In genomic region chr8:60983688-60984079, GRCm38 (mm10) we compare ENCODE assay signal across 8 mouse cellular contexts. TPM values are rescaled to one million over a fixed set of nuclear protein-coding genes. Genes with fewer than 3 reads are reported as not detected.
DNase-seq lines count a peak whose midpoint lies in the region; ATAC-seq and TF ChIP-seq lines count a peak whose summit lies in the region.

No protein-coding gene starts in this region.

- peak overlapping the region; percentile 99 for H3K4me3 ChIP-seq in bone marrow, adult 2 months (replicated peaks; ENCODE audit: control insufficient read depth, low read depth, low read length)
- peak overlapping the region; percentile 69 for H3K4me3 ChIP-seq in embryonic fibroblast, embryonic 13.5 days (ENCODE audit: insufficient read depth, low read length)
- peak overlapping the region; percentile 80 for H3K4me3 ChIP-seq in limb, embryonic 13.5 days
- peak overlapping the region; percentile 79 for H3K4me3 ChIP-seq in midbrain, embryonic 14.5 days (replicated peaks; ENCODE audit: low read depth, low read length)

- H3K27ac ChIP-seq in bone marrow, adult 2 months (ENCODE audit: control insufficient read depth, insufficient read depth, low read depth, low read length, poor library complexity): peak overlapping the region; percentile 96
- H3K27ac ChIP-seq in embryonic fibroblast, embryonic 13.5 days (ENCODE audit: insufficient read depth, low read length): no peak overlapping the region
- H3K27ac ChIP-seq in limb, embryonic 13.5 days: peak overlapping the region; percentile 67; the same call in 1 of the 2 replicates
- H3K27ac ChIP-seq in midbrain, embryonic 14.5 days (replicated peaks; ENCODE audit: low read depth, low read length): peak overlapping the region; percentile 86

- peak; percentile 41; the same call in 1 of the 2 replicates for ATAC-seq in limb, embryonic 13.5 days (ENCODE audit: low FRiP score, low read depth)
- peak; percentile 72 for ATAC-seq in midbrain, embryonic 14.5 days (ENCODE audit: low FRiP score, low TSS enrichment)

- H3K9ac ChIP-seq in limb, embryonic 13.5 days: peak overlapping the region; percentile 67
- H3K9ac ChIP-seq in midbrain, embryonic 14.5 days (replicated peaks; ENCODE audit: low read length): peak overlapping the region; percentile 80

- TF ChIP-seq CTCF in bone marrow, adult 2 months (IDR thresholded peaks at IDR 0.05; ENCODE audit: control insufficient read depth, insufficient read depth, low read length): peak; percentile 51
- TF ChIP-seq CTCF in embryonic fibroblast, embryonic 13.5 days (IDR thresholded peaks at IDR 0.05; ENCODE audit: borderline replicate concordance, insufficient read depth, low read length): peak; percentile 33; the same call in 1 of the 2 replicates

- H3K4me2 ChIP-seq in limb, embryonic 13.5 days (replicated peaks): peak overlapping the region; percentile 86
- H3K4me2 ChIP-seq in midbrain, embryonic 14.5 days (ENCODE audit: low read length): peak overlapping the region; percentile 96

- H3K4me1 ChIP-seq in bone marrow, adult 2 months (ENCODE audit: control insufficient read depth, insufficient read depth, low read length): no peaks in the 10 kb centered on the region
- H3K4me1 ChIP-seq in embryonic fibroblast, embryonic 13.5 days (ENCODE audit: control insufficient read depth, insufficient read depth, low read length): no peaks in the 10 kb centered on the region; the same call in 1 of the 2 replicates
- H3K4me1 ChIP-seq in limb, embryonic 13.5 days: peaks cover 15% of the 10 kb centered on the region
- H3K4me1 ChIP-seq in midbrain, embryonic 14.5 days (ENCODE audit: control insufficient read depth, insufficient read depth, low read length): peaks cover 16% of the 10 kb centered on the region; the same call in 1 of the 2 replicates

- WGBS in bone marrow, adult 2 months: 5% methylated on average over 9 of the region's 9 CpGs
- WGBS in limb, embryonic 13.5 days: 15% methylated on average over 9 of the region's 9 CpGs
- 8% methylated on average over 9 of the region's 9 CpGs for WGBS in midbrain, embryonic 14.5 days

- no peak for TF ChIP-seq POLR2A in bone marrow, adult 2 months (IDR thresholded peaks at IDR 0.05; ENCODE audit: borderline replicate concordance, control insufficient read depth, low read depth, low read length)
- TF ChIP-seq POLR2A in embryonic fibroblast, embryonic 13.5 days (IDR thresholded peaks at IDR 0.05; ENCODE audit: low read depth, low read length): no peak

- peak; percentile 94 for DNase-seq in 416B (ENCODE audit: low read depth)
- peak; percentile 53 for DNase-seq in heart, adult 8-10 months (ENCODE audit: low spot score)
- peak; percentile 89 for DNase-seq in kidney, adult 9 months
- DNase-seq in midbrain, embryonic 14.5 days: peak; percentile 78
- DNase-seq in spleen, postnatal 10 days (ENCODE audit: low spot score in 2 of 2): peak; percentile 70 to 73

- no peaks in the 10 kb centered on the region for H3K27me3 ChIP-seq in limb, embryonic 13.5 days
- no peaks in the 10 kb centered on the region for H3K27me3 ChIP-seq in midbrain, embryonic 14.5 days (ENCODE audit: control insufficient read depth, insufficient read depth, low read length)

- no peaks in the 10 kb centered on the region for H3K9me3 ChIP-seq in limb, embryonic 13.5 days
- H3K9me3 ChIP-seq in midbrain, embryonic 14.5 days (ENCODE audit: control insufficient read depth, low read length): no peaks in the 10 kb centered on the region

- no peaks in the 10 kb centered on the region for H3K36me3 ChIP-seq in limb, embryonic 13.5 days
- no peaks in the 10 kb centered on the region for H3K36me3 ChIP-seq in midbrain, embryonic 14.5 days (ENCODE audit: control insufficient read depth, insufficient read depth, low read length)

RNA-seq across cellular contexts. Expression of gene Clcn3, which starts 0.6 kb away (rescaled TPM):
- polyA plus RNA-seq in bone marrow, adult 2 months (2011; ENCODE audit: insufficient read depth, insufficient read length, low replicate concordance, missing spikeins): 35.2 and 45.1 TPM in 2 replicates
- 12.4 and 15.8 TPM in 2 replicates for polyA plus RNA-seq in embryonic fibroblast, embryonic 13.5 days (2011; ENCODE audit: insufficient read length, low read depth, missing spikeins)
- total RNA-seq in heart, adult 8-10 months (2022): 10 to 100 TPM; 31.9 to 36.9 (median 36.6) TPM
- polyA plus RNA-seq in limb, embryonic 13.5 days (2015; fragmentation: Nextera tagmentation; extraction: Ambion mirVana): 12.6 and 12.9 TPM in 2 replicates
- polyA plus RNA-seq in midbrain, embryonic 14.5 days (2014; fragmentation: Nextera tagmentation; extraction: Ambion mirVana): 60.4 and 71.2 TPM in 2 replicates

RNA-seq across cellular contexts. Expression of gene Nek1, which starts 9.3 kb away (rescaled TPM):
- polyA plus RNA-seq in bone marrow, adult 2 months (2011; ENCODE audit: insufficient read depth, insufficient read length, low replicate concordance, missing spikeins): 7.1 and 10.0 TPM in 2 replicates
- polyA plus RNA-seq in embryonic fibroblast, embryonic 13.5 days (2011; ENCODE audit: insufficient read length, low read depth, missing spikeins): 14.8 and 22.7 TPM in 2 replicates
- 10 to 100 TPM in 1 of 4 experiments, 1 to 10 TPM in 3; 9.6 to 10.0 (median 9.8) TPM for total RNA-seq in heart, adult 8-10 months (2022)
- 23.0 and 24.8 TPM in 2 replicates for polyA plus RNA-seq in limb, embryonic 13.5 days (2015; fragmentation: Nextera tagmentation; extraction: Ambion mirVana)
- 28.1 and 28.3 TPM in 2 replicates for polyA plus RNA-seq in midbrain, embryonic 14.5 days (2014; fragmentation: Nextera tagmentation; extraction: Ambion mirVana)
